Mouse (Mus musculus): ENCODE data around the gene Wasf3. TPM values are rescaled to one million over a fixed set of nuclear protein-coding genes. Genes with fewer than 3 reads are reported as not detected.

Wasf3 gene
- total RNA-seq, 2 experiments from 2014 or later = 92.7 to 98.3 TPM

Other genes starting within 250 kb of the Wasf3 start
- not detected for gene Gm5565, start 224.4 kb upstream of the Wasf3 start, total RNA-seq (2021)
- gene Gm6309, start 214.3 kb upstream of the Wasf3 start, total RNA-seq (2021) = not detected
- gene 1700001J03Rik, start 199.7 kb upstream of the Wasf3 start, total RNA-seq (2021) = under 1 TPM; 0.69 to 0.97 TPM
- gene Rnf6, start 163.4 kb upstream of the Wasf3 start, total RNA-seq (2021) = 10 to 100 TPM; 52.8 to 52.9 TPM
- 10 to 100 TPM; 42.0 to 47.0 TPM for gene Cdk8, start 153.8 kb upstream of the Wasf3 start, total RNA-seq (2021)
- gene Gm6408, start 97.0 kb downstream of the Wasf3 start, total RNA-seq (2021) = not detected
- gene Gm6370, start 106.4 kb downstream of the Wasf3 start, total RNA-seq (2021) = not detected
- not detected for gene 4930449I24Rik, start 117.4 kb downstream of the Wasf3 start, total RNA-seq (2021)
- not detected for gene Gm3402, start 129.1 kb downstream of the Wasf3 start, total RNA-seq (2021)
- not detected for gene Gm3404, start 140.8 kb downstream of the Wasf3 start, total RNA-seq (2021)
- gene Gm3409, start 152.7 kb downstream of the Wasf3 start, total RNA-seq (2021) = not detected
- gene Gm3415, start 171.2 kb downstream of the Wasf3 start, total RNA-seq (2021) = not detected
- 10 to 100 TPM; 37.2 to 47.1 TPM for gene Gpr12, start 200.3 kb downstream of the Wasf3 start, total RNA-seq (2021)